Mouse (Mus musculus): ENCODE measurements at regions not wholly inside any gene's neighbourhood (a gene's known extent, or its start where the extent isn't known, plus 50 kb on each side); places are given as distances from the start of the nearest gene placed in this dataset.
"Not testable (repeated sequence)": the region's sequence is repeated elsewhere in the genome, so short reads cannot be mapped to it uniquely, and the experiment has no call there.

DNA sequence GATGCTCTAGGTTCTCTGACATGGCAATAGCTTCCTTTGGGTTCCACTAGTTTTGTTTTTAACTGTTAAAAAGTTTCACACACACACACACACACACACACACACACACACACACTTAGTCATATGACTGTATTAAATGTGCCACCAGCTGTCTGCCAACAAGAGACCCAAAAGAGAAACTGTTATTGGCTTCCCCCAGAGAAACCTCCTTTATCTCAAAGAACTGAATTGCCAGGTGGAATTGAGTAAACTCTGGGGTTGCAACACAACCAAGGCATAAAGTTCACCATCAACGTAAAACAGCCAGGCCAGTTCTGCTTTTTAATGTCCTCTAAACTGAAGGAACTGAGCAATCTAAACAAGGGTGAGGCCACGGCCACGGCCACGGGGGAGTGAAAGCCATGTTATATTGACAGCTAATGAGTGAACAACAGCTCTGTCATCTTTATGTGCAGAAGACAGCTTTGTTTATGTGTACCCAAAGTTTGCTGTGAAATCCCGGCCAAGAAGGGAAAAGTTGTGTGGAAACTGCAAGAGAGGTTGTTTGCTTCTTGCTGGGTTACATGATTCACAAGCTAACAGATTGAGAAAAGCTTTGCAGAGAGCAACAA lies 69.3 kb downstream of the Btg1 start:
- DNase-seq, result peak; percentile 25 to 29

DNA sequence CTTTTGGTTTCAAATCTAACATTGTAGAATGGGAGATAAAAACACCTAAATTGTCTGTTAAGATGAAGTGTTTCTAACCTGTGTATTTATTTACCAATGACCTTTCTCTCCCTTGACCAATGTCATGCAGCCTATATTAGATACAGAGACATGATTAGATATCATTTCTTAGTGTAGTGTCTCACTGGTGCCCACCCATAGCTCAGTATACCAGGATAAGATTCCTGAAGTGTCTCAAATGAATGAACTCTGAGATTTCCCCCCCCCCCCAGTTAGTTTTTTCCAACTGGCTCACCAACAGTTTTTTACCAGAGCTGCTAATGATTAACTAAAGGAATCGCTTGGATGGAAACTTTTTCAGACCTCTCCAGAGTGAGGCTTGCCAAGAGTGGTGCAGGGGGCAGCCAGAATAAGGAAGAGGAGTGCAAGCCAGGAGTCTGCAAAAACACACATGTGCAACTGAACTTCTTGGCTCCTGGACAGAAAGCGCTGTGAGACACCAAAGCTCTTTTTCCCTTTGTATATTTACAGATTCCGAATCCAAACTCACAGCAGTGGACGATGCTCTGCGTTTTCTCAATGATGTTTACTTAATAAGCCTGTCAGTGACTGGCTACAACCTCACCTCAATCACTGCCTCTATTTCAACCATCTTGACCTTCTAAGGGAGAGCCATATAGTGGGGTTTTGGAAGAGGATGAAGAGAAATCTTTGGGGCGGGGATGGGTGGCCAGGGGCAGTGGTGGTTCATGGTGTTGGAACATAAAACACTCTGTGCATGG lies 70.0 kb downstream of the Btg1 start:
- DNase-seq, result peak; percentile 82 to 93

DNA sequence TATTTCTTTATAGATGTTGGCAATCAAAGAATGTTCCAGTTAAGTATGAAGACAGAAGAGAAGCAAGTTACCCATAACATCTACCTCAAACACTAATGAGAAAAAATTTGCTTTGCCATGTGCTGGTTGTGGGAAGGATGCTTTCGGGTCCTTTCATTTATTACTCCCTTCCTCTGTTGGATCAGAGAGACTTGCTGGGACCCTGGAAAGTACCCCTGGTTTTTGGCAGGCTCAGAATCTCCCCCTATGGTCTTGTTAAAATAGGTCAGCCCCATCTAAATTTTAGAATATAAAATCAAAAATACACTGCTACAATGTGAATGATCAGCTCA lies 70.6 kb downstream of the Btg1 start:
- no peak for DNase-seq

GRCm38 (mm10) chr10:96689976-96690867 lies 73.4 kb downstream of the Btg1 start:
- DNase-seq, result no peak

- DNase-seq, result peak; percentile 64 to 84
Observed at GRCm38 (mm10) chr10:96690868-96691302, 74.1 kb downstream of the Btg1 start.

DNA sequence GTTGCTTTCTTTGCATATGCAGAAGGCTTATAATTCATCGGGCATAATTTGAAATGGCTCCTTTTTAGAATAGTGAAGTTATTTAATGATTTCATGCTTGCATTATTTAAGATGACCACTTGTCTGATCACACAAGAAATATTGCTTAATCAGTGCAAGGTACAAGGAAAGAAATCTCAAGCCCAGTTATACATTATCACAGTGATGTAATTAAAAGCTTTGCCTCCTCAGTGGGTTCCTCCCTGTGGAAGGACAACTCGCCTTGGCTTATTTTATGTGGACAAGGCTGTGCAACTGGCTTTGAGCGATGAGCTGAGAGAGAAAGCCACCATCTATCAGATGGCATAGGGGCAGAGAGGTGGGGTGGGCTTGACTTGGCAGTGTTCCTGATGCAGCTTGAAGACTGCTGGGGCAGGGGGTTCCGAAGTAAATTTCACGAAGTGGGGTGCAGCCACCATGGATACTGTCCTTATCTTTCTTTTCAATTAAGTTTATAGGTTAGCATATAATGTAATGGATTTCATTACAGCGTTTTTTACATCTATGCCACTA lies 74.6 kb downstream of the Btg1 start:
- DNase-seq, result peak in 1 of 2 experiments; percentile 16

- no peak for DNase-seq
Observed at GRCm38 (mm10) chr10:96692821-96693220, 76.0 kb downstream of the Btg1 start.

DNA sequence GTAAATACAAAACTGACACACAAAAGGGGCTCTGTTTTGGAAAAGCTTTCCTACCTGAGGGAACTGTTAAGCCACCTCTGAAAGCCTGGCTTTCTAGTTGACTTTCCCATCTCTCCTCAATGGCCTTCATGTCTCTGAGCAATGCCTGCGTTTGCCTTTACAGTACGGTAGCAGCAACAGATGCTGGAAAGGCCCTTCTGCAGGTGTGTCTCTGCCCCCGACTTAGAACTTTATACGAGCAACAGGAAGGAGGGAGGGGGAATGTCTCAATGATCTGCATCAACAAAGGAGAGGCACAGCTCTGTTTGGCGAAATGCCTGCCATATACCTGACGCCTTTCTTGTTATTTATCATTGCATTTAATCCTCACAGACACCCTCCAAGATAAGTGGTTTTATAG lies 77.0 kb downstream of the Btg1 start:
- no peak for DNase-seq

- DNase-seq, result no peak
Observed at GRCm38 (mm10) chr10:96696571-96696970, 79.8 kb downstream of the Btg1 start.

DNA sequence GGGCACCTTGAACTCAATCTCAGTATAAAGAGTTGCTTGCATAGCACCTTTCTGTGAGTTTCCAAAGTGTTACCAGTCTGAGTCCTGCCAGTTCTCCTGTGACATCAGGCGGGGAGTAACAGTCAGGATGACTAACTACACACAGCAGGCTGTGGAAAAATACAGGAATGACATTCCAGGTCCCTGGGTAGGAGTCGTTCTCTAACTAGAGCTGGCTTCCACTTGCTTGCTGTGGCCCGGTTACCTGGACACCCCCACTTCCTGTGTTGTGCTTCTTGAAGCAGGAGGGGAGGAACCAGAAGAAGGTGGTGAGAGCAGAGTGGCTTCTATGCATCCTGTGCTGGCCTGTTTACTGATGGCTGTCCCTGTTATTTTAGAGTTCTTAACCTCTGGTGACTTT lies 81.0 kb downstream of the Btg1 start:
- DNase-seq, result peak; percentile 43 to 74

GRCm38 (mm10) chr10:96706656-96707055 lies 89.8 kb downstream of the Btg1 start:
- DNase-seq, result no peak

DNA sequence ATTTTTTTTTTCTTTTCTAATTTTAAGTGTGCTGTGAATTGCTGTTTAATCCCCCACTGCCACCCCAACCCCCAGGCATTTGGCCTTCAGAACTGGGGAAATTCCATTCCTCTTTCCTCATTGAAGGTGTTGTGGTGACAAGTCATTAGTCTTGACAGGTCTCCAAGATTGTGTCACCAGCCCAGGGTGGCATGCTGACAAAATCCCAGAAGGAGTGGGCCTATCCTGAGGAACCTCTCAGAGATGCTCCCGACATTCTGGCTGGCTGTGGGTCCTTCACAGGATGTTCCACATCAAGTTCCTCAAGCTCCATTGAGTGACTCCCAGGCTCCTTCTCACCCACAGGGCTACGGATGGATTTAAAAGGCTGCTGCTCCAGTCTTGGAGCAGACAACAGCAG lies 91.7 kb downstream of the Btg1 start:
- no peak for DNase-seq

- no peak for DNase-seq
Observed at GRCm38 (mm10) chr10:96709698-96710356, 93.0 kb downstream of the Btg1 start.

DNA sequence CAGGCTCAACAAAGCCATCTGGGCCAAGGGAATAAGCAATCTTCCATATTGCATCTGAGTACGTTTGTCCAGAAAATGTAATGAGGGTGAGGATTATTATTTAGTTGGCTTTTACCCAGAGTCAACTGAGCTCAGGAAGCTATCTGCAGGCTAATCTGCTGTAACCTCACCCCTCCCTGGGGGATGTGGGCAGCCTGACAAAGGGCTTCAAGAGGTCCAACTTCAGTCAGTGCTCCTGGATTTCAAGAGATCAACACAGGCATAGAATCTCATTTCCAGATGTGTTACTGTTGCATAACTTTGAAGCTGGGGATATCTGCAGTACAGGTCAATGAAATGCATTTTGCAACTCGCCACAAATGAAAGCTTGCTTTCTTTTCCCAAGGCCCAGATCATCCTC lies 95.2 kb downstream of the Btg1 start:
- DNase-seq, result no peak

- no peak for DNase-seq
Observed at GRCm38 (mm10) chr10:96714702-96715101, 97.9 kb downstream of the Btg1 start.

GRCm38 (mm10) chr10:96717281-96717680 lies 100.5 kb downstream of the Btg1 start:
- DNase-seq, result no peak

DNA sequence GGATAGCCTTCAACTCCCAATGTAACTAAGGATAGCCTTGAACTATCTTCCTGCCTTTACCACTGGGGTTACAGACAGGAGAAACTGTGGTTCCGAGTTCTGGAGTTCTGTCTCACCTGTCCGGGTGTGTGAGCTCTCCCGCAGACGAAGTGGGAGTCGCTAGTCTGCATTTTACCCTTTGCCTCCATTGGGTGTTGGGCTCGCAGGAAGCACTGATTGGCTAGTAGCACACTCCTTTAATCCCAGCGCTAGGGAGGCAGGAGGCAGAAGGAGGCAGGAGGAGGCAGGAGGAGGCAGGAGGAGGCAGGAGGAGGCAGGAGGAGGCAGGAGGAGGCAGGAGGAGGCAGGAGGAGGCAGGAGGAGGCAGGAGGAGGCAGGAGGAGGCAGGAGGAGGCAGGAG lies 101.9 kb downstream of the Btg1 start:
- DNase-seq, result not testable (repeated sequence)

DNA sequence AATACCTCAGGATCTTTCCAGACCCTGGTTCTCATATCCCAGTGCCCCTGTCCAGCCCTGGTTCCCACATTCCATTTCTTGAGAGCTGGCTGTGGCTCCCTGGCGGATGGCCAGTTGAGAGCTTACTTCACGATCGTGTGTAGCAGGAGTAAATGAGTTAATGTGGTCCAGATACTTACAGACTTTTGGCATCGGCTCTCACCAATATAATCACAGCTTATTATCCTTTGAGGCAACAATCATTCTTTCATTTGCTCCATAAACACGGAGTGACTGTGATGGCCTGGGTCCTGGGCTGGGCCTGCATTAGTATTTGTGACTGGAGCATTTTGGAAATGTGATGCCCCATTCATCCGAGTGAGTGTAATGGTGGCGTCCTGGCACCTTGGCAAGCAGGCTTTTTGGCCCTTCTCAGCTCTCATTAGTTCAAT lies 103.5 kb downstream of the Btg1 start:
- DNase-seq, result peak in 1 of 2 experiments; percentile 16

GRCm38 (mm10) chr10:96720956-96721688 lies 104.3 kb downstream of the Btg1 start:
- no peak for DNase-seq

- DNase-seq, result peak; percentile 72 to 78
Observed at GRCm38 (mm10) chr10:96722491-96722890, 105.7 kb downstream of the Btg1 start.

- no peak for DNase-seq
Observed at GRCm38 (mm10) chr10:96723071-96723470, 106.3 kb downstream of the Btg1 start.

Measured in kidney, postnatal 36 days (tissue).